Mouse (Mus musculus) cerebellum, adult 18-20 months (tissue): ENCODE data around the gene Il12rb1.
"Not testable (repeated sequence)": the region's sequence is repeated elsewhere in the genome, so short reads cannot be mapped to it uniquely, and the experiment has no call there.

Experiments used
- DNase-seq, 2 experiments: peaks; one replicate each; pipeline ENCODE4 v3.0.0; 2021

Il12rb1 gene

GRCm38 (mm10) chr8:70801830-70802229, 6.4 kb upstream of the Il12rb1 start:
- DNase-seq: no peak

- DNase-seq: no peak
Observed at GRCm38 (mm10) chr8:70802786-70803510, 5.3 kb upstream of the Il12rb1 start.

- DNase-seq: no peak
Observed at GRCm38 (mm10) chr8:70803761-70804480, 4.3 kb upstream of the Il12rb1 start.

GRCm38 (mm10) chr8:70804481-70805206, 3.6 kb upstream of the Il12rb1 start, which contains the start of gene Mast3:
Mast3 (minus strand) TSS chr8:70805054.
- DNase-seq: peak; percentile 66

- no peak for DNase-seq
Observed at GRCm38 (mm10) chr8:70806541-70806940, 1.7 kb upstream of the Il12rb1 start.

GRCm38 (mm10) chr8:70807304-70807703, 945 bp upstream of the Il12rb1 start:
- DNase-seq: no peak

- no peak for DNase-seq
Observed at GRCm38 (mm10) chr8:70808955-70809701, 879 bp downstream of the Il12rb1 start.

GRCm38 (mm10) chr8:70810962-70811680, 2.9 kb downstream of the Il12rb1 start:
- no peak for DNase-seq

GRCm38 (mm10) chr8:70812055-70812454, 3.8 kb downstream of the Il12rb1 start:
- DNase-seq: no peak

GRCm38 (mm10) chr8:70812885-70813284, 4.6 kb downstream of the Il12rb1 start:
- no peak for DNase-seq

GRCm38 (mm10) chr8:70816679-70817078, 8.4 kb downstream of the Il12rb1 start:
- no peak for DNase-seq

- DNase-seq: peak in 1 of 2 experiments; percentile 34
Observed at GRCm38 (mm10) chr8:70820101-70820935, 12.1 kb downstream of the Il12rb1 start.

GRCm38 (mm10) chr8:70821399-70821962, 13.2 kb downstream of the Il12rb1 start:
- DNase-seq: peak; percentile 52 to 81

GRCm38 (mm10) chr8:70821992-70822391, 13.7 kb downstream of the Il12rb1 start:
- DNase-seq: no peak

- not testable (repeated sequence) for DNase-seq
Observed at GRCm38 (mm10) chr8:70822594-70822993, 14.3 kb downstream of the Il12rb1 start.

GRCm38 (mm10) chr8:70823802-70824201, 15.6 kb downstream of the Il12rb1 start:
- DNase-seq: no peak

- no peak for DNase-seq
Observed at GRCm38 (mm10) chr8:70825816-70826215, 17.6 kb downstream of the Il12rb1 start.

GRCm38 (mm10) chr8:70827010-70827409, 18.8 kb downstream of the Il12rb1 start:
- DNase-seq: no peak

- no peak for DNase-seq
Observed at GRCm38 (mm10) chr8:70827796-70828195, 19.5 kb downstream of the Il12rb1 start.

- DNase-seq: no peak
Observed at GRCm38 (mm10) chr8:70831517-70831916, 23.3 kb downstream of the Il12rb1 start.

- no peak for DNase-seq
Observed at GRCm38 (mm10) chr8:70832371-70832770, 24.1 kb downstream of the Il12rb1 start.
